ENCODE assay signal across 11 mouse cellular contexts in the genomic region with DNA sequence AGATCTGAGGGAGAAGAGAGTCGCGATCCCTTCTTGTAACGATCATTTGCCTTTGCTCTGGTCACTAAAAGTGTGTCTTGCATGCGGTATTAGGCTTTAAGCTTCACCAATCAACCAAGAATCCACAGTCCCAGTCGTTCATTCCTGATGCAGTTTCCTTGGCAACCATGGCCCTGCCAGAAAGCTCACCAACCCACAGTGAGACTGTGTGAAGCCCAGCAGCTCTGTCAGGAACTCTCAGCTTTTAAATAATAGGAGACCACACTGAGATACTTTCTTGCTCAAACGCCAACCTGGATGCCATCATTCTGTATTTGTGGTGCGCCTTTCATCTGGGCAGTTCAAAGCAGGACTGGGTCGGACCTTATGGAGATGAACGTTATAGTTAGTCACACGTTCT.
DNase-seq lines count a peak whose midpoint lies in the region; ATAC-seq lines count a peak whose summit lies in the region.
"Had no signal": no experiment of that assay in that cellular context is flagged by ENCODE, and none has a peak within 500 bp of the region (broad histone marks: within the 10 kb centered on the region; RNA-seq: fewer than 3 reads in every experiment).

No protein-coding gene starts in this region.

- no peak overlapping the region for H3K4me3 ChIP-seq in neural tube, embryonic 12.5 days
- no peak overlapping the region for H3K4me3 ChIP-seq in hindbrain, embryonic 12.5 days
- H3K4me3 ChIP-seq in midbrain, embryonic 10.5 days: no peak overlapping the region
- no peak overlapping the region for H3K4me3 ChIP-seq in liver, embryonic 12.5 days
- H3K4me3 ChIP-seq: limb, embryonic 15.5 days had no signal

- no peak overlapping the region for H3K27ac ChIP-seq in neural tube, embryonic 12.5 days
- H3K27ac ChIP-seq in hindbrain, embryonic 12.5 days: no peak overlapping the region
- no peak overlapping the region for H3K27ac ChIP-seq in midbrain, embryonic 10.5 days (replicated peaks)
- no peak overlapping the region for H3K27ac ChIP-seq in liver, embryonic 12.5 days
- H3K27ac ChIP-seq: limb, embryonic 15.5 days had no signal

- DNase-seq in neural tube, embryonic 10.5 days (ENCODE audit: extremely low spot score, low spot score): no peak
- peak; percentile 48 for DNase-seq in midbrain, embryonic 10.5 days (ENCODE audit: low spot score)
- peak; percentile 36 to 53 for DNase-seq in right cerebral cortex, postnatal 36 days (ENCODE audit: low spot score in 2 of 2)
- no peak for DNase-seq in thymus, adult 18-20 months
- DNase-seq in heart, postnatal 4 days: no peak
- DNase-seq: thymus, postnatal 25 days had no signal

- H3K27me3 ChIP-seq in neural tube, embryonic 12.5 days (replicated peaks): no peaks in the 10 kb centered on the region
- no peaks in the 10 kb centered on the region for H3K27me3 ChIP-seq in hindbrain, embryonic 12.5 days
- H3K27me3 ChIP-seq in midbrain, embryonic 10.5 days (ENCODE audit: low read depth, poor library complexity, severe bottlenecking): no peaks in the 10 kb centered on the region
- no peaks in the 10 kb centered on the region for H3K27me3 ChIP-seq in liver, embryonic 12.5 days (replicated peaks)
- H3K27me3 ChIP-seq: limb, embryonic 15.5 days had no signal

- H3K4me2 ChIP-seq in neural tube, embryonic 12.5 days (replicated peaks): no peak overlapping the region
- H3K4me2 ChIP-seq in hindbrain, embryonic 12.5 days (replicated peaks): peak overlapping the region; percentile 17; the same call in 1 of the 2 replicates
- no peak overlapping the region for H3K4me2 ChIP-seq in liver, embryonic 12.5 days
- H3K4me2 ChIP-seq: limb, embryonic 15.5 days had no signal

- no peaks in the 10 kb centered on the region for H3K9me3 ChIP-seq in neural tube, embryonic 12.5 days
- H3K9me3 ChIP-seq in hindbrain, embryonic 12.5 days (replicated peaks): no peaks in the 10 kb centered on the region
- no peaks in the 10 kb centered on the region for H3K9me3 ChIP-seq in midbrain, embryonic 10.5 days (replicated peaks)
- no peaks in the 10 kb centered on the region for H3K9me3 ChIP-seq in liver, embryonic 12.5 days (replicated peaks)
- H3K9me3 ChIP-seq: limb, embryonic 15.5 days had no signal

- no peak overlapping the region for H3K9ac ChIP-seq in neural tube, embryonic 12.5 days
- no peak overlapping the region for H3K9ac ChIP-seq in hindbrain, embryonic 12.5 days
- no peak overlapping the region for H3K9ac ChIP-seq in liver, embryonic 12.5 days
- H3K9ac ChIP-seq: limb, embryonic 15.5 days had no signal

- no peaks in the 10 kb centered on the region for H3K36me3 ChIP-seq in neural tube, embryonic 12.5 days
- H3K36me3 ChIP-seq in hindbrain, embryonic 12.5 days: no peaks in the 10 kb centered on the region
- H3K36me3 ChIP-seq in midbrain, embryonic 10.5 days: no peaks in the 10 kb centered on the region
- no peaks in the 10 kb centered on the region for H3K36me3 ChIP-seq in liver, embryonic 12.5 days
- H3K36me3 ChIP-seq: limb, embryonic 15.5 days had no signal

- 0 out of 2 replicates have a peak, but pooled peaks have one; percentile 54 for ATAC-seq in neural tube, embryonic 12.5 days (ENCODE audit: low FRiP score, low read depth)
- peak; percentile 81 for ATAC-seq in hindbrain, embryonic 12.5 days (ENCODE audit: low FRiP score)
- ATAC-seq in liver, embryonic 12.5 days: no peak
- ATAC-seq: lung, postnatal 0 days had no signal

- no peaks in the 10 kb centered on the region for H3K4me1 ChIP-seq in neural tube, embryonic 12.5 days
- H3K4me1 ChIP-seq in hindbrain, embryonic 12.5 days: peaks cover 7% of the 10 kb centered on the region; the same call in 1 of the 2 replicates
- peaks cover 14% of the 10 kb centered on the region for H3K4me1 ChIP-seq in midbrain, embryonic 10.5 days
- H3K4me1 ChIP-seq in liver, embryonic 12.5 days: no peaks in the 10 kb centered on the region
- H3K4me1 ChIP-seq: limb, embryonic 15.5 days had no signal

- WGBS in neural tube, embryonic 12.5 days: 46% methylated on average over 10 of the region's 10 CpGs
- WGBS in hindbrain, embryonic 12.5 days: 39% methylated on average over 10 of the region's 10 CpGs
- WGBS in midbrain, embryonic 10.5 days: 43% methylated on average over 10 of the region's 10 CpGs
- 62% methylated on average over 10 of the region's 10 CpGs for WGBS in liver, embryonic 12.5 days (ENCODE audit: insufficient replicate concordance)

Comparison
In these comparisons a context has a peak if more than half of its experiments do, and no peak if none do; other contexts are left out.
1. DNase-seq: peak in midbrain, embryonic 10.5 days (single experiment) and right cerebral cortex, postnatal 36 days (2 of 2); none in neural tube, embryonic 10.5 days (single experiment), thymus, adult 18-20 months (0 of 2) and heart, postnatal 4 days (single experiment).